8 mouse cellular contexts compared by ENCODE assay signal in the genomic region with DNA sequence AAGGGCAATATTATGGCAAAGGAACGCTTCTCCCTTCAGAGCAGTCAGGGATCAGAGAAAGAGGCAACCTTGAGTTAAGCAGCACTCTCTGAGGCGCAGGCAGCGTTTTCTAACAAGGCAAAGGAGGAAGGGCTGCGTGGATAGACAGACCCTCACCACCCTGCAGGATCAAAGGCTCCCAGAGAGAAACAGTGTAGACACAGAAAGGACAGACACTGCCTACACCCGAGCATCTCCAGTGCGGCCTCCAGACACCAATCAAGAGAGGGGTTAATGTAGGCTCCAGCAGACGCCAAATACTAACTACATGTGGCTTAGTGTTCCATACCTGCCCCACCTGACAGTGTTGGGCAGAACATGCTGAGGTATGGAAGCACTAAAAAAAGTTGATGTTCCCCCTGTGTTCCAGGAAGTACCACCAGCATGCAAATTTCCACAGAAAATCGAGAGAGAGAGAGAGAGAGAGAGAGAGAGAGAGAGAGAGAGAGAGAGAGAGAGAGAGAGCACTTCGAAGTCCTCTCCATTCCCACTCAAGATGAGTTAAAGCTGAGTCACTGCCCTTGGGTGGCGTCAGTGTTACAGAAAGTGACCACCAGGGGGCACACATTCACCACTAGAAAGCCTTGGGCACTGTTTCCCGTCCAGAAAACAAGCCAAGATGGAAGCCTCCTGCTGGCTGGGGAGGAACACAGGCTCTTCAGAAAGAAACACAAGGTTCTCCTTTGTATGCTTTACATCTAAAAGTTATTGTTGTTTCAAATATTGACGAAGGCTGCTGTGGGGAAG. TPM values are rescaled to one million over a fixed set of nuclear protein-coding genes. Genes with fewer than 3 reads are reported as not detected.
DNase-seq lines count a peak whose midpoint lies in the region; ATAC-seq lines count a peak whose summit lies in the region.

No protein-coding gene starts in this region.

- H3K36me3 ChIP-seq in heart, embryonic 12.5 days = no peaks in the 10 kb centered on the region
- H3K36me3 ChIP-seq in embryonic facial prominence, embryonic 15.5 days = no peaks in the 10 kb centered on the region

- ATAC-seq in heart, embryonic 12.5 days (ENCODE audit: insufficient number of reproducible peaks, low FRiP score) = no peak
- ATAC-seq in embryonic facial prominence, embryonic 15.5 days (ENCODE audit: insufficient number of reproducible peaks, low FRiP score, low TSS enrichment, low read depth) = peak; percentile 72; the same call in 1 of the 2 replicates

- WGBS in heart, embryonic 12.5 days = 25% methylated on average over 12 of the region's 12 CpGs
- WGBS in embryonic facial prominence, embryonic 15.5 days = 29% methylated on average over 12 of the region's 12 CpGs

- no peak overlapping the region for H3K4me3 ChIP-seq in heart, embryonic 12.5 days
- no peak overlapping the region for H3K4me3 ChIP-seq in embryonic facial prominence, embryonic 15.5 days (replicated peaks)

- no peaks in the 10 kb centered on the region for H3K9me3 ChIP-seq in heart, embryonic 12.5 days (replicated peaks)
- no peaks in the 10 kb centered on the region for H3K9me3 ChIP-seq in embryonic facial prominence, embryonic 15.5 days (replicated peaks)

- H3K27ac ChIP-seq in heart, embryonic 12.5 days (ENCODE audit: poor library complexity, severe bottlenecking) = no peak overlapping the region
- no peak overlapping the region for H3K27ac ChIP-seq in embryonic facial prominence, embryonic 15.5 days (replicated peaks)

- H3K27me3 ChIP-seq in heart, embryonic 12.5 days (replicated peaks) = peaks cover 45% of the 10 kb centered on the region
- peaks cover 5% of the 10 kb centered on the region for H3K27me3 ChIP-seq in embryonic facial prominence, embryonic 15.5 days

- DNase-seq in heart, adult 11 months = peak; percentile 95
- peak; percentile 53 to 65 for DNase-seq in adrenal gland, postnatal 4 days (ENCODE audit: low spot score in 2 of 2)
- peak; percentile 85 to 93 for DNase-seq in heart, postnatal 10 days
- peak; percentile 84 to 86 for DNase-seq in layer of hippocampus, postnatal 10 days (ENCODE audit: low spot score in 2 of 2)
- peak; percentile 90 for DNase-seq in lung, postnatal 10 days
- DNase-seq in skeletal muscle tissue, adult 2 months (ENCODE audit: low read depth, low spot score) = peak; percentile 88

- no peak overlapping the region for H3K9ac ChIP-seq in heart, embryonic 12.5 days
- no peak overlapping the region for H3K9ac ChIP-seq in embryonic facial prominence, embryonic 15.5 days

- no peak overlapping the region for H3K4me2 ChIP-seq in heart, embryonic 12.5 days
- H3K4me2 ChIP-seq in embryonic facial prominence, embryonic 15.5 days (replicated peaks) = no peak overlapping the region

- no peaks in the 10 kb centered on the region for H3K4me1 ChIP-seq in heart, embryonic 12.5 days (replicated peaks)
- H3K4me1 ChIP-seq in embryonic facial prominence, embryonic 15.5 days = no peaks in the 10 kb centered on the region

- intact Hi-C loops in heart, postnatal 10 days (cut with DNase I) = loop anchor here (1.0 to 5.0 kb wide), 3 partner anchors 25 to 130 kb away; no protein-coding TSS in a partner anchor

RNA-seq across cellular contexts. Expression of a gene that starts 18.5 kb away (rescaled TPM):
- not detected in 2 replicates for polyA plus RNA-seq in heart, embryonic 12.5 days (2016; fragmentation: Nextera tagmentation; extraction: Ambion mirVana)
- under 1 TPM in 1 of 2 experiments, not detected in 1; 0.28 TPM for total RNA-seq in adrenal gland, postnatal 4 days (2021)
- 2.7 and 3.4 TPM in 2 replicates for polyA plus RNA-seq in embryonic facial prominence, embryonic 15.5 days (2015; fragmentation: Nextera tagmentation; extraction: Ambion mirVana)
- total RNA-seq in heart, postnatal 10 days (2021) = not detected
- total RNA-seq in layer of hippocampus, postnatal 10 days (2021) = not detected

RNA-seq across cellular contexts. Expression of a gene that starts 44.0 kb away (rescaled TPM):
- 11.1 and 12.6 TPM in 2 replicates for polyA plus RNA-seq in heart, embryonic 12.5 days (2016; fragmentation: Nextera tagmentation; extraction: Ambion mirVana)
- total RNA-seq in adrenal gland, postnatal 4 days (2021) = 10 to 100 TPM; 82.6 to 93.9 TPM
- polyA plus RNA-seq in embryonic facial prominence, embryonic 15.5 days (2015; fragmentation: Nextera tagmentation; extraction: Ambion mirVana) = 17.3 and 19.5 TPM in 2 replicates
- total RNA-seq in heart, postnatal 10 days (2021) = 10 to 100 TPM; 22.0 to 23.3 TPM
- total RNA-seq in layer of hippocampus, postnatal 10 days (2021) = 10 to 100 TPM; 36.2 to 40.2 TPM

RNA-seq across cellular contexts. Expression of a gene that starts 58.8 kb away (rescaled TPM):
- polyA plus RNA-seq in heart, embryonic 12.5 days (2016; fragmentation: Nextera tagmentation; extraction: Ambion mirVana) = 6.6 and 8.0 TPM in 2 replicates
- total RNA-seq in adrenal gland, postnatal 4 days (2021) = 10 to 100 TPM; 20.9 to 24.6 TPM
- 10.2 and 11.3 TPM in 2 replicates for polyA plus RNA-seq in embryonic facial prominence, embryonic 15.5 days (2015; fragmentation: Nextera tagmentation; extraction: Ambion mirVana)
- 1 to 10 TPM; 5.4 to 5.7 TPM for total RNA-seq in heart, postnatal 10 days (2021)
- total RNA-seq in layer of hippocampus, postnatal 10 days (2021) = 10 to 100 TPM; 26.3 to 28.5 TPM
